Mouse (Mus musculus) kidney, postnatal 0 days (tissue): ENCODE measurements at regions not wholly inside any gene's neighbourhood (a gene's known extent, or its start where the extent isn't known, plus 50 kb on each side); places are given as distances from the start of the nearest gene placed in this dataset.

ENCODE experiments used
- ATAC-seq: fragments of 200-750 bp; cut with Nextera tagmentation; replicated peaks from 2 replicates; pipeline ENCODE4 v1.8.0; 2017; ENCODE audit warnings: low read depth, moderate number of reproducible peaks, moderate TSS enrichment, moderate library complexity; ENCODE audit not compliant: low FRiP score
- DNase-seq: peaks from one replicate; pipeline ENCODE4 v3.0.0-alpha.2; 2016; ENCODE audit warnings: low spot score
- H3K27ac ChIP-seq: fragments of 300-500 bp; sonication (generic); 2 replicates; pipeline ENCODE4 v1.5.1; 2014; ENCODE audit warnings: mild to moderate bottlenecking
- H3K27me3 ChIP-seq: fragments of 300-500 bp; sonication (generic); 2 replicates; pipeline ENCODE4 v1.6.1; 2014; ENCODE audit warnings: low read length, mixed read lengths; ENCODE audit not compliant: insufficient read depth
- H3K36me3 ChIP-seq: fragments of 300-500 bp; sonication (generic); 2 replicates; pipeline ENCODE4 v1.6.1; 2014; ENCODE audit warnings: low read length, mixed read lengths; ENCODE audit not compliant: insufficient read depth
- H3K4me1 ChIP-seq: fragments of 300-500 bp; sonication (generic); replicated peaks from 2 replicates; pipeline ENCODE4 v1.6.1; 2014; ENCODE audit warnings: antibody characterized with exemption, low read length, mixed read lengths; ENCODE audit not compliant: insufficient read depth
- H3K4me2 ChIP-seq: fragments of 300-500 bp; sonication (generic); 2 replicates; pipeline ENCODE4 v1.6.1; 2014; ENCODE audit warnings: mild to moderate bottlenecking, low read length, moderate library complexity, mixed read lengths
- H3K4me3 ChIP-seq: fragments of 300-500 bp; sonication (generic); replicated peaks from 2 replicates; pipeline ENCODE4 v1.5.1; 2014; ENCODE audit warnings: low read depth, low read length
- H3K9ac ChIP-seq: fragments of 300-500 bp; sonication (generic); 2 replicates; pipeline ENCODE4 v1.6.1; 2014; ENCODE audit warnings: low read depth, low read length
- H3K9me3 ChIP-seq: fragments of 300-500 bp; sonication (generic); replicated peaks from 2 replicates; pipeline ENCODE4 v1.6.1; 2016; ENCODE audit warnings: low read length, inconsistent platforms, mixed read lengths
- CTCF ChIP-seq: IDR thresholded peaks from 2 replicates; pipeline ENCODE4 v1.5.1; 2016; ENCODE audit warnings: antibody characterized with exemption, low read depth, mild to moderate bottlenecking, moderate library complexity
- WGBS: fragments of 180-500 bp; shearing (Covaris S2); extraction: QIAGEN DNeasy Blood & Tissue Kit; methylation state at CpG from one replicate; pipeline ENCODE4 v1.1.7; 2014; 5-methylcytosine and 5-hydroxymethylcytosine counted together

- no peak overlapping the region for H3K4me2 ChIP-seq
- DNase-seq (no peak), ATAC-seq (no peak)
- TF ChIP-seq CTCF: no peak
- no peaks in the 10 kb centered on the region for H3K9me3 ChIP-seq
- H3K9ac ChIP-seq: no peak overlapping the region
- no peaks in the 10 kb centered on the region for H3K27me3 ChIP-seq
- H3K4me1 ChIP-seq: no peaks in the 10 kb centered on the region
- no peaks in the 10 kb centered on the region for H3K36me3 ChIP-seq
- no peak overlapping the region for H3K4me3 ChIP-seq
- WGBS: 55% methylated on average over 6 of the region's 6 CpGs
- no peak overlapping the region for H3K27ac ChIP-seq
Observed at GRCm38 (mm10) chr14:47910741-47911295, 209.8 kb upstream of the Peli2 start.

- DNase-seq (no peak), ATAC-seq (no peak)
- no peaks in the 10 kb centered on the region for H3K27me3 ChIP-seq
- no peaks in the 10 kb centered on the region for H3K9me3 ChIP-seq
- no peaks in the 10 kb centered on the region for H3K36me3 ChIP-seq
- no peak overlapping the region for H3K9ac ChIP-seq
- no peaks in the 10 kb centered on the region for H3K4me1 ChIP-seq
- no peak overlapping the region for H3K27ac ChIP-seq
- no peak overlapping the region for H3K4me3 ChIP-seq
- no peak overlapping the region for H3K4me2 ChIP-seq
- WGBS: 55% methylated on average over 9 of the region's 9 CpGs
- TF ChIP-seq CTCF: no peak
Observed at GRCm38 (mm10) chr14:47911546-47912545, 208.8 kb upstream of the Peli2 start.

- DNase-seq: peak; percentile 53
- Histone ChIP-seq H3K4me2 (no peak overlapping the region), H3K9ac (no peak overlapping the region), H3K4me1 (no peaks in the 10 kb centered on the region), H3K27ac (no peak overlapping the region), H3K4me3 (no peak overlapping the region), H3K27me3 (no peaks in the 10 kb centered on the region), H3K9me3 (no peaks in the 10 kb centered on the region), H3K36me3 (no peaks in the 10 kb centered on the region)
- no peak for ATAC-seq
- 46% methylated on average over 1 of the region's 1 CpGs for WGBS
- no peak for TF ChIP-seq CTCF
Observed at GRCm38 (mm10) chr14:47915621-47916020, 205.0 kb upstream of the Peli2 start.

- no peak for DNase-seq
- no peak for TF ChIP-seq CTCF
- Histone ChIP-seq H3K9ac (no peak overlapping the region), H3K9me3 (no peaks in the 10 kb centered on the region), H3K4me1 (no peaks in the 10 kb centered on the region), H3K4me2 (no peak overlapping the region), H3K27me3 (no peaks in the 10 kb centered on the region), H3K4me3 (no peak overlapping the region), H3K27ac (no peak overlapping the region), H3K36me3 (no peaks in the 10 kb centered on the region)
- WGBS: 91% methylated on average over 9 of the region's 9 CpGs
- ATAC-seq: no peak
Observed at GRCm38 (mm10) chr14:47920638-47921347, 199.8 kb upstream of the Peli2 start.

GRCm38 (mm10) chr14:47921811-47922277 lies 198.8 kb upstream of the Peli2 start:
- DNase-seq (peak; percentile 84), ATAC-seq (peak; percentile 90)
- WGBS: 24% methylated on average over 10 of the region's 10 CpGs
- no peak for TF ChIP-seq CTCF
- Histone ChIP-seq H3K4me1 (no peaks in the 10 kb centered on the region), H3K9me3 (no peaks in the 10 kb centered on the region), H3K27ac (no peak overlapping the region), H3K27me3 (no peaks in the 10 kb centered on the region), H3K36me3 (no peaks in the 10 kb centered on the region), H3K4me2 (no peak overlapping the region), H3K4me3 (no peak overlapping the region), H3K9ac (no peak overlapping the region)

- no peak overlapping the region for H3K27ac ChIP-seq
- TF ChIP-seq CTCF: no peak
- H3K9ac ChIP-seq: no peak overlapping the region
- 95% methylated on average over 3 of the region's 3 CpGs for WGBS
- no peaks in the 10 kb centered on the region for H3K9me3 ChIP-seq
- no peak overlapping the region for H3K4me2 ChIP-seq
- ATAC-seq (no peak), DNase-seq (no peak)
- no peak overlapping the region for H3K4me3 ChIP-seq
- H3K36me3 ChIP-seq: no peaks in the 10 kb centered on the region
- no peaks in the 10 kb centered on the region for H3K27me3 ChIP-seq
- no peaks in the 10 kb centered on the region for H3K4me1 ChIP-seq
Observed at GRCm38 (mm10) chr14:47926416-47926815, 194.2 kb upstream of the Peli2 start.
